ENCODE assay signal across 8 mouse cellular contexts in genomic region chr7:19343210-19343808, GRCm38 (mm10). TPM values are rescaled to one million over a fixed set of nuclear protein-coding genes. Genes with fewer than 3 reads are reported as not detected.
DNase-seq lines count a peak whose midpoint lies in the region; ATAC-seq and TF ChIP-seq lines count a peak whose summit lies in the region.

No protein-coding gene starts in this region.

- peak overlapping the region; percentile 94; the same call in 1 of the 2 replicates for H3K4me2 ChIP-seq in forebrain, postnatal 0 days (ENCODE audit: low read depth)
- peak overlapping the region; percentile 95; the same call in 1 of the 2 replicates for H3K4me2 ChIP-seq in hindbrain, embryonic 15.5 days

- peak; percentile 86 for TF ChIP-seq CTCF in forebrain, postnatal 0 days (IDR thresholded peaks at IDR 0.05; ENCODE audit: low read depth)

- peak; percentile 72 to 81 for DNase-seq in frontal cortex, postnatal 36 days (ENCODE audit: low spot score in 2 of 2)
- DNase-seq in c-Kit-positive CD71-positive TER-119-positive erythroid progenitor cells, embryonic 14.5 days (ENCODE audit: low spot score), result peak; percentile 85
- DNase-seq in forebrain, postnatal 0 days, result peak; percentile 84
- DNase-seq in left cerebral cortex, postnatal 14 days (ENCODE audit: low spot score in 2 of 2), result peak; percentile 64 to 79
- DNase-seq in spleen, postnatal 10 days (ENCODE audit: low spot score in 2 of 2), result peak; percentile 66 to 84

- H3K27ac ChIP-seq in forebrain, postnatal 0 days (ENCODE audit: low read depth, low read length), result no peak overlapping the region
- H3K27ac ChIP-seq in hindbrain, embryonic 15.5 days (replicated peaks), result no peak overlapping the region

- peaks cover 7% of the 10 kb centered on the region; the same call in 1 of the 2 replicates for H3K36me3 ChIP-seq in forebrain, postnatal 0 days (ENCODE audit: insufficient read depth)
- H3K36me3 ChIP-seq in hindbrain, embryonic 15.5 days, result 0 out of 2 replicates have a peak, but pooled peaks cover under 1% of the 10 kb centered on the region

- no peak overlapping the region for H3K9ac ChIP-seq in forebrain, postnatal 0 days
- no peak overlapping the region for H3K9ac ChIP-seq in hindbrain, embryonic 15.5 days

- no peak overlapping the region for H3K4me3 ChIP-seq in forebrain, postnatal 0 days (ENCODE audit: low read depth, low read length)
- H3K4me3 ChIP-seq in hindbrain, embryonic 15.5 days, result no peak overlapping the region

- intact Hi-C loops in left cerebral cortex, postnatal 14 days (cut with DNase I), result loop anchor here (1.0 kb wide), 1 partner anchor 43 kb away; no protein-coding TSS in a partner anchor

- peaks cover 19% of the 10 kb centered on the region for H3K4me1 ChIP-seq in forebrain, postnatal 0 days (ENCODE audit: insufficient read depth)
- H3K4me1 ChIP-seq in hindbrain, embryonic 15.5 days (replicated peaks), result peaks cover 49% of the 10 kb centered on the region

- H3K27me3 ChIP-seq in forebrain, postnatal 0 days (ENCODE audit: insufficient read depth, low read length), result no peaks in the 10 kb centered on the region
- 0 out of 2 replicates have a peak, but pooled peaks cover 14% of the 10 kb centered on the region for H3K27me3 ChIP-seq in hindbrain, embryonic 15.5 days

- H3K9me3 ChIP-seq in forebrain, postnatal 0 days (ENCODE audit: low read length), result no peaks in the 10 kb centered on the region
- no peaks in the 10 kb centered on the region for H3K9me3 ChIP-seq in hindbrain, embryonic 15.5 days

- under 1% methylated on average over 11 of the region's 11 CpGs for WGBS in forebrain, postnatal 0 days
- 2% methylated on average over 11 of the region's 11 CpGs for WGBS in hindbrain, embryonic 15.5 days

- ATAC-seq in frontal cortex, adult (ENCODE audit: low TSS enrichment), result no peak
- no peak for ATAC-seq in forebrain, postnatal 0 days
- ATAC-seq in hindbrain, embryonic 15.5 days (ENCODE audit: low FRiP score, low read depth), result no peak
- ATAC-seq in megakaryocyte-erythroid progenitor cell, adult 5-6 weeks (replicated peaks; ENCODE audit: low FRiP score, low TSS enrichment, poor library complexity, severe bottlenecking), result peak; percentile 48; the same call in 1 of the 2 replicates

RNA-seq across cellular contexts. Expression of gene Ercc1, which starts 1.3 kb away (rescaled TPM):
- 56.6 and 73.6 TPM in 2 replicates for total RNA-seq in forebrain, postnatal 0 days (2014; rRNA removed)
- polyA plus RNA-seq in forebrain, postnatal 0 days (2015; fragmentation: Nextera tagmentation; extraction: Ambion mirVana), result 80.5 and 81.0 TPM in 2 replicates
- polyA plus RNA-seq in hindbrain, embryonic 15.5 days (2015; fragmentation: Nextera tagmentation; extraction: Ambion mirVana), result 84.8 and 88.9 TPM in 2 replicates
- 10 to 100 TPM; 42.7 to 44.0 TPM for total RNA-seq in left cerebral cortex, postnatal 14 days (2021)
- 31.3 and 51.5 TPM in 2 replicates for total RNA-seq in megakaryocyte-erythroid progenitor cell, adult 5-6 weeks (2014; fragmentation: Nextera tagmentation)
- total RNA-seq in megakaryocyte-erythroid progenitor cell, adult 5-6 weeks (2017), result 19.8 and 23.8 TPM in 2 replicates

RNA-seq across cellular contexts. Expression of gene Cd3eap, which starts 16.0 kb away (rescaled TPM):
- 12.1 and 15.5 TPM in 2 replicates for total RNA-seq in forebrain, postnatal 0 days (2014; rRNA removed)
- polyA plus RNA-seq in forebrain, postnatal 0 days (2015; fragmentation: Nextera tagmentation; extraction: Ambion mirVana), result 19.4 and 21.6 TPM in 2 replicates
- 21.2 and 22.5 TPM in 2 replicates for polyA plus RNA-seq in hindbrain, embryonic 15.5 days (2015; fragmentation: Nextera tagmentation; extraction: Ambion mirVana)
- 10 to 100 TPM; 20.6 to 20.9 TPM for total RNA-seq in left cerebral cortex, postnatal 14 days (2021)
- total RNA-seq in megakaryocyte-erythroid progenitor cell, adult 5-6 weeks (2014; fragmentation: Nextera tagmentation), result 17.2 and 36.6 TPM in 2 replicates
- total RNA-seq in megakaryocyte-erythroid progenitor cell, adult 5-6 weeks (2017), result 34.9 and 47.7 TPM in 2 replicates

RNA-seq across cellular contexts. Expression of gene Ppp1r13l, which starts 16.2 kb away (rescaled TPM):
- total RNA-seq in forebrain, postnatal 0 days (2014; rRNA removed), result 0.76 and 1.2 TPM in 2 replicates
- 2.0 and 2.1 TPM in 2 replicates for polyA plus RNA-seq in forebrain, postnatal 0 days (2015; fragmentation: Nextera tagmentation; extraction: Ambion mirVana)
- polyA plus RNA-seq in hindbrain, embryonic 15.5 days (2015; fragmentation: Nextera tagmentation; extraction: Ambion mirVana), result 2.6 and 3.0 TPM in 2 replicates
- 1 to 10 TPM; 6.0 to 6.7 TPM for total RNA-seq in left cerebral cortex, postnatal 14 days (2021)
- total RNA-seq in megakaryocyte-erythroid progenitor cell, adult 5-6 weeks (2014; fragmentation: Nextera tagmentation), result 4.3 and 6.5 TPM in 2 replicates
- 0.30 TPM in 1 of 2 replicates, not detected in the other for total RNA-seq in megakaryocyte-erythroid progenitor cell, adult 5-6 weeks (2017)

RNA-seq across cellular contexts. Expression of gene Fosb, which starts 33.5 kb away (rescaled TPM):
- total RNA-seq in forebrain, postnatal 0 days (2014; rRNA removed), result 1.6 and 5.1 TPM in 2 replicates
- 0.28 and 0.36 TPM in 2 replicates for polyA plus RNA-seq in forebrain, postnatal 0 days (2015; fragmentation: Nextera tagmentation; extraction: Ambion mirVana)
- 0.08 and 0.14 TPM in 2 replicates for polyA plus RNA-seq in hindbrain, embryonic 15.5 days (2015; fragmentation: Nextera tagmentation; extraction: Ambion mirVana)
- 10 to 100 TPM in 1 of 2 experiments, 1 to 10 TPM in 1; 7.6 to 10.7 TPM for total RNA-seq in left cerebral cortex, postnatal 14 days (2021)
- total RNA-seq in megakaryocyte-erythroid progenitor cell, adult 5-6 weeks (2014; fragmentation: Nextera tagmentation), result 4.2 and 4.8 TPM in 2 replicates
- 52.4 and 77.0 TPM in 2 replicates for total RNA-seq in megakaryocyte-erythroid progenitor cell, adult 5-6 weeks (2017)

RNA-seq across cellular contexts. Expression of gene Ercc2, which starts 38.5 kb away (rescaled TPM):
- total RNA-seq in forebrain, postnatal 0 days (2014; rRNA removed), result 47.7 and 58.2 TPM in 2 replicates
- polyA plus RNA-seq in forebrain, postnatal 0 days (2015; fragmentation: Nextera tagmentation; extraction: Ambion mirVana), result 17.9 and 21.8 TPM in 2 replicates
- 23.8 and 24.4 TPM in 2 replicates for polyA plus RNA-seq in hindbrain, embryonic 15.5 days (2015; fragmentation: Nextera tagmentation; extraction: Ambion mirVana)
- 10 to 100 TPM; 32.7 to 35.5 TPM for total RNA-seq in left cerebral cortex, postnatal 14 days (2021)
- total RNA-seq in megakaryocyte-erythroid progenitor cell, adult 5-6 weeks (2014; fragmentation: Nextera tagmentation), result 27.7 and 39.0 TPM in 2 replicates
- 18.7 and 21.2 TPM in 2 replicates for total RNA-seq in megakaryocyte-erythroid progenitor cell, adult 5-6 weeks (2017)
